Mouse (Mus musculus): ENCODE measurements at regions not wholly inside any gene's neighbourhood (a gene's known extent, or its start where the extent isn't known, plus 50 kb on each side); places are given as distances from the start of the nearest gene placed in this dataset.
A peak's percentile ranks its signal among the peaks of the same experiment; 100 is the strongest.

GRCm38 (mm10) chr10:111389890-111390289 lies 83.1 kb upstream of the Nap1l1 start:
- TF ChIP-seq CTCF (IDR thresholded peaks at IDR 0.05) (no peak), EP300 (IDR thresholded peaks at IDR 0.05) (peak; percentile 85)

Data from lung, postnatal 0 days (tissue).